Mouse (Mus musculus) ES-E14 (cell line): ENCODE measurements around the gene Cldn10. TPM values are rescaled to one million over a fixed set of nuclear protein-coding genes. Genes with fewer than 3 reads are reported as not detected.

Source experiments
- DNase-seq: peaks from one replicate; pipeline ENCODE4 v3.0.0-alpha.2; 2013; ENCODE audit warnings: low read depth, low spot score
- H3K27ac ChIP-seq: 2 replicates; pipeline ENCODE4 v1.5.1; 2012; ENCODE audit warnings: low read depth, mild to moderate bottlenecking, low read length, moderate library complexity, mixed read lengths; ENCODE audit not compliant: poor library complexity, insufficient read depth, severe bottlenecking
- H3K36me3 ChIP-seq: 2 replicates; pipeline ENCODE4 v1.6.1; 2012; ENCODE audit warnings: mild to moderate bottlenecking, low read length, moderate library complexity, mixed read lengths; ENCODE audit not compliant: control insufficient read depth, poor library complexity, insufficient read depth, severe bottlenecking
- H3K4me1 ChIP-seq, 2 experiments: fragments of 150-350 bp in 1 of 2; sonication (generic) in 1 of 2; 2 replicates each; pipeline ENCODE4 v1.6.1; 2012; ENCODE audit warnings: low read length in 2 of 2, mild to moderate bottlenecking in 1 of 2, mixed read lengths in 1 of 2; ENCODE audit not compliant: control insufficient read depth in 2 of 2, insufficient read depth in 2 of 2, poor library complexity in 1 of 2
- H3K4me3 ChIP-seq, 2 experiments: fragments of 150-350 bp in 1 of 2; sonication (generic) in 1 of 2; 2 replicates each; pipeline ENCODE4 v1.5.1; 2012; ENCODE audit warnings: low read length in 2 of 2, low read depth in 1 of 2, mild to moderate bottlenecking in 1 of 2, mixed read lengths in 1 of 2; ENCODE audit not compliant: insufficient read depth in 1 of 2, poor library complexity in 1 of 2, severe bottlenecking in 1 of 2
- H3K9ac ChIP-seq: 2 replicates; pipeline ENCODE4 v1.6.1; 2012; ENCODE audit warnings: low read depth, mild to moderate bottlenecking, low read length, mixed read lengths; ENCODE audit not compliant: poor library complexity, insufficient read depth, severe bottlenecking
- H3K9me3 ChIP-seq: fragments of 150-350 bp; sonication (generic); 2 replicates; pipeline ENCODE4 v1.6.1; 2012; ENCODE audit warnings: low read depth, mild to moderate bottlenecking, low read length; ENCODE audit not compliant: control insufficient read depth, insufficient read depth
- CHD2 ChIP-seq: IDR thresholded peaks from 2 replicates; pipeline ENCODE4 v1.6.1; 2014; ENCODE audit warnings: mild to moderate bottlenecking, low read depth, low read length, inconsistent platforms
- HCFC1 ChIP-seq: IDR thresholded peaks from 2 replicates; pipeline ENCODE4 v1.6.1; 2012; ENCODE audit warnings: low read length, inconsistent platforms, borderline replicate concordance; ENCODE audit not compliant: insufficient read depth
- MAFK ChIP-seq: IDR thresholded peaks from 2 replicates; pipeline ENCODE4 v1.6.1; 2014; ENCODE audit warnings: mild to moderate bottlenecking, low read depth, low read length, inconsistent platforms; ENCODE audit not compliant: insufficient read depth
- ZC3H11A ChIP-seq: IDR thresholded peaks from 2 replicates; pipeline ENCODE4 v1.6.1; 2012; ENCODE audit warnings: low read depth, mild to moderate bottlenecking, inconsistent platforms, low read length, borderline replicate concordance
- ZNF384 ChIP-seq: IDR thresholded peaks from 2 replicates; pipeline ENCODE4 v1.6.1; 2012; ENCODE audit warnings: low read depth, low read length, inconsistent platforms
- in situ Hi-C, 2 experiments: fragments of 600-800 bp; cut with MboI; formaldehyde crosslinking; loops; one replicate each; pipeline ENCODE4 v1.15.1; 2025; ENCODE audit warnings: low sequenced_read_pairs in 2 of 2, inconsistent platforms in 1 of 2; ENCODE audit not compliant: unreplicated experiment in 2 of 2
- total RNA-seq: library from RNA; depleted of rRNA; stranded (reverse); fragments of 300-350 nt; gene quantifications from 2 replicates; pipeline ENCODE4 v1.2.3, GENCODE M21; 2012

Gene Cldn10
- total RNA-seq, 1 experiment, result 0.09 TPM

DNA sequence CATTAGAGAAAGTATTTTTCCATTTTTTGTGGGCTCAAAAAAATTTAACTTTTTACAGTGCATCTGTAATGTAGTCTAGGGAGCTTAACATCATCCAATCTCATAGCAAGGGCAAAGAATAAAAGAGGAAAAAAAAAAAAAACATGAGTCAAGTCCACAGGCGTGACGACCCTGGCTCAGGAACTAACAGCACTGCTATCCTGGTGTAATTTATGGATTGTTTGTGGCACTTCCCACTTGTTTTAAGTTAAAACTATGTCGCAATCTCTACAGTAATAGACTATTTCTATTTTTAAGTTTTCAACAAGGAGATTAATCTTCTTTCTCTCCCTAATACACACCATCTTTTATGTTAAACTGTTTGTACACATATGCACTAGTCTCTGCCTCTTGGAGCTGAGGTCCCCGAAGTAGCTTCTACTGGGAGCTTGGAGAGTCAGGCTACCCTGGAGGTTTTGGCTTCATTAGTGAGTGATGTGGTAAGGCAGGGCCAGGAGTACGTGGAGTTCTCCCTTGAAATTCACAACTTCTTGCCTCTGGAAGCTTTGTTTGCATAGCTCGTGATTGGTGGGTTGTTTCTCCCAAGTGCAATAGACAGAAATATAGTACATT, 63.9 kb downstream of the Cldn10 start:
- in situ Hi-C loops, result no loop called here
- no peak overlapping the region for H3K27ac ChIP-seq
- H3K36me3 ChIP-seq, result no peaks in the 10 kb centered on the region
- no peak for DNase-seq
- no peak overlapping the region for H3K4me3 ChIP-seq
- TF ChIP-seq CHD2 (no peak), ZNF384 (no peak), ZC3H11A (no peak), MAFK (no peak), HCFC1 (no peak)
- H3K9me3 ChIP-seq, result no peaks in the 10 kb centered on the region
- no peaks in the 10 kb centered on the region; a peak in 1 of 4 replicates for H3K4me1 ChIP-seq
- H3K9ac ChIP-seq, result no peak overlapping the region

DNA sequence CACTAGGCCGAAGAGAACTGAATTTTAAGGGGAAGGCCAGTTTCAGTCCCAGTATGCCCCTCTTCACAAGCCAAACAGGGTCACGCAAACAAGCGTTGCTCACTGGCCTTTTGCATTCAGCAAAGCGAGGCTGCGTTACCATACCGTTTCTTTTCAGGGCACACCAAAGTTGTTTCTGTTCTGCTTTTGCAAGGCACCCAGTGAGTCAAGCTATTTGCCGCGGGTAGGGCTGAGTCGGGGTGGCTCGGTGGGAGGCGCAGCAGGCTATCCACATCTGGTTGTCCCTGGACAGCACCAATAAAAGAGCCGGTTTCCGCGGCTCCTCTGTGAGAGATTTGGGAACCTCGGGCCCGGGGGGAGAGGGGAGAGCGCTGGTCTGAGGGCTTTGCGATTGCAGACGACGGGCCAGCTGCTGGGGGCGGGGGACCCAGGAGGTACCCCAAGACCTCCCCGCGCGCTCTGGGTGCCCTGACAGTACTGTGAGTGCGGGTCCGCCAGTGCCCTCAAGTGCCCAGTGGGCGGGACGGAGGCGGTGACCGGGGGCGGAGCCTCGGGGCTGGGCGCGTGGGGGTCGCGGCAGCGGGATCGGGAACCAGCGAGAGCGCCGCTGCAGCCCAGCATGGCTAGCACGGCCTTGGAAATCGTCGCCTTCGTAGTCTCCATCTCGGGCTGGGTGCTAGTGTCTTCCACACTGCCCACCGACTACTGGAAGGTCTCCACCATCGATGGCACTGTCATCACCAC, 66.8 kb downstream of the Cldn10 start:
- Histone ChIP-seq H3K9me3 (no peaks in the 10 kb centered on the region), H3K4me3 (peak overlapping the region; percentile 64 to 66), H3K36me3 (no peaks in the 10 kb centered on the region), H3K27ac (no peak overlapping the region), H3K4me1 (no peaks in the 10 kb centered on the region; a peak in 1 of 4 replicates), H3K9ac (peak overlapping the region; percentile 57)
- TF ChIP-seq HCFC1 (no peak), CHD2 (no peak), MAFK (no peak), ZNF384 (no peak), ZC3H11A (no peak)
- no peak for DNase-seq
- in situ Hi-C loops, result no loop called here

DNA sequence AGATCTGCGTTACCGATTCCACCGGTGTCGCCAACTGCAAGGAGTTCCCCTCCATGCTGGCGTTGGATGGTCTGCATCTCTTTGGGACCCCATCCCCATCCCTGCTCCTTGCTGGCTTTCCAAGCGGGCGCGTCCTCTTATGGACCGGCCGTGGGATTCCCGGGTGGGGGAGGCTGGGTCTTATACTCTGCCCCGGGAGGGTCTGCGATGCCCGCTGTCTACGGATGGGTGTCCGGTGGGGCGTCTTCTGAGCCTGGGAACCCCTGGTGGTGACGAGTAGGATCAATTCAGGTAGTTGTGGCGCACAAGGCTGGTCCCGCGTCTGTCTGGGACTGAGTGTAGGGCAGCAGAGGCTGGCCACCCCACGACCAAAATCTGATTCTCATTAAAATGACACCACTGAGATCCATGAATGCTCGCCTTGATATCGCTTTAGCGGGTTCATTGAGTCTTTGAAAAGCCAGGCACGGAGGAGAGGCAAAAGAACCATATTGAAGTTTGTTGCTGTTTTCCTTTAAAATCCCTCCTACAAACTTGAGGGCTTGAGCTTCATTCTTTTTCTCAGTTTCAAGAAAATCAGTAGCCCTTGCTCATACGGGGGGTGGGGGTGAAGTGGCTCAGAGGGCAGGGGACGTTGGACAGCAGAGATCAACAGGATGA, 67.6 kb downstream of the Cldn10 start:
- H3K9me3 ChIP-seq, result no peaks in the 10 kb centered on the region
- DNase-seq, result no peak
- H3K4me3 ChIP-seq, result peak overlapping the region; percentile 64 to 66
- in situ Hi-C loops, result no loop called here
- H3K4me1 ChIP-seq, result no peaks in the 10 kb centered on the region; a peak in 1 of 4 replicates
- peak overlapping the region; percentile 57 for H3K9ac ChIP-seq
- no peak overlapping the region for H3K27ac ChIP-seq
- H3K36me3 ChIP-seq, result no peaks in the 10 kb centered on the region
- TF ChIP-seq ZC3H11A (no peak), HCFC1 (no peak), MAFK (no peak), ZNF384 (no peak), CHD2 (no peak)

DNA sequence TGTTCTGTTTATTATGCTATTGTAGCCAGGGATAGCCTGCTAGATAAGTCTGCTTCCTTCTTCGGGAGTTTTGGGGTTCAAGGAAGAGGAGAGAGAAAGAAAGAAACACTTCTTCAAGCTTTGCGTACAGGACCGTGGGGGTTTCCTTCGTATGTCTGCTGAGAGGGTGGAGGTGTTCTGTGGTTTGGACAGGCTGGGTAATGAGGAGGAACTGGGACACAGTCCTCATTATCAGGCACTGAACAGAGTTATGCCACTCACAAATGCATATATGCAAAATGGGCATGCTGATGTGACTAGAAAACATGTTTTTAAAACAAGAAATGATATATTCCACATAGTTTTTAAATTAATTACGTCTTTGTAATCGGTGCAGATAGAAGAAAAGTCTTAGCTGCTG, 68.9 kb downstream of the Cldn10 start:
- in situ Hi-C loops, result no loop called here

More for the DNA sequence above, 68.9 kb downstream of the Cldn10 start:
- Histone ChIP-seq H3K36me3 (no peaks in the 10 kb centered on the region), H3K4me3 (no peak overlapping the region), H3K4me1 (no peaks in the 10 kb centered on the region; a peak in 1 of 4 replicates), H3K27ac (no peak overlapping the region), H3K9me3 (no peaks in the 10 kb centered on the region), H3K9ac (no peak overlapping the region)
- no peak for TF ChIP-seq ZC3H11A
- TF ChIP-seq HCFC1, result no peak
- no peak for TF ChIP-seq CHD2
- no peak for TF ChIP-seq ZNF384
- TF ChIP-seq MAFK, result no peak
- DNase-seq, result no peak
